Mouse (Mus musculus): Measurements from ENCODE around the gene Fbxl22.

The Fbxl22 gene

DNA sequence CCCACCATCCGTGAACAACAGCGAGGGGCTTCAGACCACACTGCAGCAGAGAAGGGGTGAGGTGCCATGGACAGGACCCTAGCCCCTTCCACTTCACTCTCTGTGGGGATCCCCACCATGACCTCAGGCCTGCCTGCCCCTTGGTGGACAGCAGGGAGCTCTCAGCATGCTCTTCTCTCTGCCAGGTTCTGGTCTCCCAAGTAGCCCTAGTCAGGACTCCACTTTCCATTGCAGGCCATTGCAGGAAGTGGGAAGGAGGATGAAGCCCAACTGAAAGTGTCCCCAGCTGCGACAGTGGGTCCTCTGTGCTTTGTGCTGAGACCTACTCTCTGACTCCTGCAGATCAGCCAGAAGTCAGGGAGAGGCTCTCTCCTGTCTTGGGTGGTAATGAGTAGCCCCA lies 6.7 kb downstream of the Fbxl22 start:
- DNase-seq (ENCODE audit: low spot score in 2 of 2), result no peak

DNA sequence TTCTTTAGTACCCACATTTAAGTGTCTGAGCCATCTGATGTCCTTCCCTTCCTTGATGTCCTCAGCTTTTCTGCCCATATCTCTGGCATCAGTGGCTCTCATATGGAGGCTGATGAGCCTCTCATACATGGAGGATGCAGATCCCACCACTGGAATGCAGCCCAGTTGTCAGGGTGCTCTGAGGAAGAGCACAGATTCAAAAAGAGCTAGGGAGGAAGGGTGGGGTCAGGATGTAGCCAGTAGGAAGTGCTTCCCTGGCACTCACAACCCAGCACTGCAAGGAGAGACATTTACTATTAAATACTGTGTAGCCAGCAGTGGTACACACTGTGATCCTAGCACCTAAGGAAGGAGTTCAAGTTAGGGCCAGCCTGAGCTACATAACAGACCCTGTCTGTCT lies 8.0 kb downstream of the Fbxl22 start:
- no peak for DNase-seq (ENCODE audit: low spot score in 2 of 2)

DNA sequence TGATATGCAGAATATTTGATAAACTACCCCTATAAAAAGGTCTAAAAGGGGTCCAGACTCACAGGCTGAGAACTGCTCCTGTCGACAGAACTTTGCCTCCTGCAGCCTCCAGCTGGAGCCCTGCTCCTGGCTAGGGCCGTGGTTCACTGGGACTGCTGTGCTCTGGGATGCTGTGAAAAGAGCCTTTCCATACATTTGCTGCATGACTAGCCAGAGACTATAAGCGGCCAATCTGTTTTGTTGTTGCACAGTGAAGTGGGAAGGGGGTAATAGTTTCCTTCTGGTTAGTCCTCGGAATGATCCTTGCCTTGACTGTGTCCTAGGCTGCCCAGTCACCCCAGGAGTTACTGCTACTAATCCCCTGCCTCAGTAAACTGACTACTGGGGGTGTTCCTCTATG lies 8.4 kb downstream of the Fbxl22 start:
- DNase-seq (ENCODE audit: low spot score in 2 of 2), result no peak

DNA sequence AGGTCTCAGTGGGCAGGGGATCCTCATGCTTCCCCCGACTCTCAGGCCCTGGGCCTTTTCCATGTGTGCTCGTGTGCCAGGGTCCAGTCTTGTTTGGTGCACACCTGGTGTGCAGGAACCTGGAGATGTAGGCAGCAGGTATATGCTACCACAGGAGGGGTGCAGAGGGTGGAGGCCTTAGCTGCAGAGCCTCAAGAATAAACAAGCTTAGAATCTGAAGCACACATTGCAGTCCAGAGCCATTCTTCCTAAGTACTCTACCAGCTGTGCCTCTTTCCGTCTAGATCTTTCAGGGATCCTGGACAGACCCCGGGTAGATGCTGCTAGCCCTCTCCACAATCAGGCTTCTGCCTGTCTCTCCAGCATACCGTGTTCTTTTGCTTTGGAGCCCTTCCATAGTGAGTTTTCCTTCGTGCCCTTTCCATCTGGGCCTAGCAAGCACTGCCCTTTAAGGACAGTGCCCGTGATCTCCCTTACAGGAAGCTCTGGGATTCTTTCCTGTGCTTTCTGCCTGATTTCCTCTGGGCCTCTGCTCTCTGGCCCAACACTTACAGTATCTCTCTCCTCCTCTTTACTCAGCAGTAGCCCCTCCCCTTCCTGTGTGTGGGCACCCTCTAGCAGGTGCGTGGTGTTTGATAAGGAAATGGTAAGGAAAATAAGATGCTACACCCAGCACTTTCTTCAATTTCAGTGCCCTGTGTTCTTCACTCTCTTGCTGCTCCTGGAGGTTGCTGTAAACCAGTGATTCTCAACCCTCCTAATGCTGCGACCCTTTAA lies 9.1 kb downstream of the Fbxl22 start:
- DNase-seq (ENCODE audit: low spot score in 2 of 2), result no peak

DNA sequence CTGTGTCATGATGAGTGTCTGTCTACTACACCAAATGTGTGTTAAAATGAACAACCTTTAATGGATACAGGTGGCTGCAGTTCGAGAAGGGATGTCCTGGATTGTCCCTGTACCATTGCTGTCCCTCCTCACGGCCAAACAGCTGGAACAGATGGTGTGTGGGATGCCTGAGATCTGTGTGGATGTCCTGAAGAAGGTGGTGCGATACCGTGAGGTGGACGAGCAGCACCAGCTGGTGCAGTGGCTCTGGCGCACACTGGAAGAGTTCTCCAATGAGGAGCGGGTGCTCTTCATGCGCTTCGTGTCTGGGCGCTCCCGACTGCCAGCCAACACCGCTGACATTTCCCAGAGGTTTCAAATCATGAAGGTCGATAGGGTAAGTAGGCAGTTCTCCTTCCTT lies 9.9 kb downstream of the Fbxl22 start:
- peak; percentile 65 to 73 for DNase-seq (ENCODE audit: low spot score in 2 of 2)

DNA sequence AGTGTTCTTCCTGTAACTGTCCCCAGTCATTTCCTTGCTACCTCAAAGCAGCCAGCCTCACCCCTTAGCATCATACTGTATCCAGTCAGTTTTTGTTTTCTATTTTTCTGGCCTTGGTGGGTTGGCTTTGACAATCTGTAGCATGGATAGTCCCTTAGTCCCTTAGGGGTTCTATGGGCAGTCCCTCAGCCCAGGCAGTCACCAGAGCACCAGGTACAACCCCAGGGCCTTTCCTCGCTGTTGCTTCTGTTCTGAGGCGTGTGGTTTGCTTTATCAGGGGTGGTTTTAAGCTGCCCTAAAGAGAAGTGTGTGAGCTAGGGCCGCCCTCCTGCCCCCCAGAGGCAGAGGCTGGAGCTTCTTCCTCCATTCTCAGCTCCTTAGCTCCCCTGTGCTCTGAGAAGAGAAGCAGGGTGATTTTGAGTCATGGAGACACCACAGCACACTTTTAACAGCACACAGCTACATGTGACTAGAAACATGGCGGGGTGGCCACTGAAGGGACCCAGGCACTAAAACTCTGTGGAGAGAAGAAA lies 10.4 kb downstream of the Fbxl22 start:
- DNase-seq (ENCODE audit: low spot score in 2 of 2), result no peak

DNA sequence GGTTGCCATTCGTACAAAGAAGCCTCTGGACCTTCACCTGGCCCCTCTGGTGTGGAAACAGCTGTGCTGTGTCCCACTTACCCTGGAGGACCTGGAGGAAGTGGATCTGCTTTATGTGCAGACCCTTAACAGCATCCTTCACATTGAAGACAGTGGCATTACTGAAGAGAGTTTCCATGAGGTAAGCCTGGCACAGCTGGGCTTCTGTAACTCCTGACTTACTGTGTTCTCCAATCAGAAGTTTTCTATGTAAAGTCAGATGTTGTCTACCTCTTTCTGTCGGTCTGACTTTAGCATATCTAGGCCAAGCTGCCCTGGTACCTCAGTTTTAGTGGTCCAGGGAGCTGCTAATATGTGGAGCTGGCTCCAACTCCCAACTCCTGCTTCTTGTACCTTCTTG lies 13.1 kb downstream of the Fbxl22 start:
- no peak for DNase-seq (ENCODE audit: low spot score in 2 of 2)

DNA sequence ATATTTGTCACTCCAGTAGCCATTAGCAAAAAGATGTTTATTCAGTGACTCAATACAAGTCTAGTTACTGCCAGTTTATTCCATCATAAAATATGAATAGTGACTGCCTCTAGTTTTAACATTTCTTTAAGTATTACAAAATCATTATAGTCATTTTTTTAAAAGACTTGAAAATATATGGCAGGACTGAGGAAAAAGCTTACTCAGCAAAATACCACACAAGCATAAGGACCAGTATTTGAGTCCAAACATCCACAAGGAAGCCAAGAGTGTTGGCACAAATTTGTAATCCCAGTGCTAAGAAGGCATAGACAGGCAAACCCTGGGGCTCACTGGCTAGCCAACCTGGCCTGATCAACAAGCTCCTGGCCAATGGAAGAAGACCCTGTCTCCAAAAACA lies 20.4 kb downstream of the Fbxl22 start:
- DNase-seq (ENCODE audit: low spot score in 2 of 2), result no peak

DNA sequence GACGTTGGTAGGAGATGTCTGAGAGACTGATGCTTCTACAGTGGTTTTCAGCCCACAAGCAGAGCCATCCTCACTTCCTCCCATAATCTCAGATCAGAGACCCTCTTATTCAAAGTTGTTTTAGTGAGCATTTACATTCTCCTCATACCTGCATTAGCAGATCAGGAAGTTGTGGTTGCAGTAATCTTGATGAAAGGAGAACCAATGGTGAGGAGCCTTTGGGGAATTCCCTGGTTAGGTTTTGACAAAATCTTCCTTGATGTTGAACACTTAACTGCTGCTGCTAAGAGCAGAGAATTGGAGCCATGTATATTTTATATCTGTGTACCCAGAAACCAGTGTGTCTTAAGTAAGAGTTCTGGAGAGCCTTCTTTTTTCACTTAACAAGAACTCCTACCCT lies 22.0 kb downstream of the Fbxl22 start:
- no peak for DNase-seq (ENCODE audit: low spot score in 2 of 2)

DNA sequence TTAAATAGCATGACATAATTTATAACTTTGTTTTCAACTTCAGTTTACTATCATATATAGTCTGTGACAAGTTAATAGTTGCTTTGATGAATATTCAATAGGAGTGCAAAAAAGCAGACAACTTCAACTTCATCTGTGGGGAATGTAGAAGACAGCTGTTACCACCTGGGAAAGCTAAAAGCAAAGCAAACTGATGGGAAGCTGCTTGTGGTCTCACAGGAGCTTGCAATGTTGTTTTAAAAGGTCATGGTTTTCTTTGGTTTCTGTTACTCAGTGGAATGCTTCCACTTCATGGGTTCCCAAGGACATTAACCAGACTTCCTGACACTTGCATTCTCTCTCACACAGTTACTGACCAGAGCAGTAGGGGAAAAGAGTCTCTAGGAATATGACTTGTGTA lies 25.6 kb downstream of the Fbxl22 start:
- no peak for DNase-seq (ENCODE audit: low spot score in 2 of 2)

DNA sequence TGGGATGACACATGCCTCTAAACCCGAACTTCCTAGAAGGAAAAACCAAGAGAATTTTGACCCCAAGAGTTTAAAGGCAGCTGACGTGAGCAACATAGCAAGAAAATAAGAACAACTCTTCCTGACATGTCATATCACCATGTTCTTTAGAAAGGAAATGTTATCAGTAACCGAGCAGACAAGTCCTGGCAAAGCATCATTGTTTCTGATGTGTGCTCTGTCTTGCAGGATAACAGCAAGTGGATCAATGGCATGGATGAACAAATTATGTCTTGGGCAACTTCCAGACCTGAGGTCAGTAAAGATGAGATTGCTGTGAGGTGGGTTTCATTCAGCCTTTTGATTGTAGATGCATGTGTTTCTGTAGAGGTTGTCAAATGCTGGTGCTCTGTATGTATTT lies 31.0 kb downstream of the Fbxl22 start:
- no peak for DNase-seq (ENCODE audit: low spot score in 2 of 2)

DNA sequence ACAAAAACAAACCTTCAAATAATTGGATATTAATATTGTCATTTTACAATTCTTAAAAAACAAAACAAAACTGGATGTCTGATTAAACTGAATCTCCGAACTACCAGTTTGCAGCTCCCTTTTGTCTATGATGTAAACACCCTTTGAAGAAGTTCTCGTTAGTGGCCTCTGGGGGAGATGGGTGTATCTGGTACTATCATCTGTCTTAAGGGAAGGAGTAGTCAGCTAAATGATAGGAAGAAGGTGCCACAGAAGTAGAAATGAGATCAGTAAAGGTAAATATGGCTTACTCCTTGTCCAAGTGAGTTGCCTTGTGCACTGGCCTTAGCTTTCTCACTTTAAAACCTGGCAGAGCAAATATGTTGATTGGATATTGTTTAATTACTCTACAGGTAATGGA lies 36.6 kb downstream of the Fbxl22 start:
- no peak for DNase-seq (ENCODE audit: low spot score in 2 of 2)

DNA sequence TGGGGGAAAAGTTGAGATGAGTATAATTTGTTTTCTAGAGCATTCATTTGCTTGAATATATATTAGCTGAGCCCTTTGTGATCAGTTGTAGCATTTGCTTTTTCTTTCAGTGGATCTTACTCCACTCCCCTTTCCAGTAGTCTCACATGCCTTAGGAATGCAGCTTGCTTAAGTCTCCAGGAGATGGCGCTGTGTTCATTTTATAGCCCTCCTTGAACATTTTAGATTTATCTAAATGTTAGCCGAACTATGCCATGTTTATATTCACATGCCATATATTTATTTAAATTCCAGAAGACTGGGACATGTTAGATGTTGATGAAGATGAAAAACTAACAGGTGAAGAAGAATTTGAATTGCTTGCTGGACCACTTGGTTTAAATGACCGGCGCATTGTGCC lies 49.3 kb downstream of the Fbxl22 start:
- no peak for DNase-seq (ENCODE audit: low spot score in 2 of 2)

Measured in right cerebral cortex, postnatal 36 days (tissue).